22 mouse cellular contexts compared by ENCODE assay signal in genomic region chr11:117586063-117586462, GRCm38 (mm10).
DNase-seq lines count a peak whose midpoint lies in the region; ATAC-seq and TF ChIP-seq lines count a peak whose summit lies in the region.
"Had no signal": no experiment of that assay in that cellular context is flagged by ENCODE, and none has a peak within 500 bp of the region (broad histone marks: within the 10 kb centered on the region; RNA-seq: fewer than 3 reads in every experiment).

No protein-coding gene starts in this region.

- 13% methylated on average over 4 of the region's 4 CpGs for WGBS in embryonic facial prominence, embryonic 14.5 days

- H3K27me3 ChIP-seq in embryonic facial prominence, embryonic 14.5 days (replicated peaks; ENCODE audit: control insufficient read depth, insufficient read depth, low read length), result no peaks in the 10 kb centered on the region
- H3K27me3 ChIP-seq: neural tube, embryonic 12.5 days had no signal

- peak; percentile 60; the same call in 1 of the 2 replicates for ATAC-seq in embryonic facial prominence, embryonic 14.5 days (ENCODE audit: low read depth)
- ATAC-seq: activated CD4-positive, CD25-positive, alpha-beta regulatory T cell, adult 4 months; CD4-positive, CD25-positive, alpha-beta regulatory T cell, adult 4 months; liver, postnatal 0 days had no signal

- peaks cover 7% of the 10 kb centered on the region; the same call in 1 of the 2 replicates for H3K4me1 ChIP-seq in embryonic facial prominence, embryonic 14.5 days (ENCODE audit: control insufficient read depth, insufficient read depth, low read length)
- H3K4me1 ChIP-seq: neural tube, embryonic 12.5 days had no signal

- peak; percentile 56 for DNase-seq in embryo, embryonic 10 days (ENCODE audit: low spot score)
- DNase-seq in embryo, embryonic 9.5 days (ENCODE audit: extremely low spot score), result no peak
- DNase-seq in layer of hippocampus, adult 2 months (ENCODE audit: low spot score in 2 of 2), result no peak
- DNase-seq in layer of hippocampus, adult 18-20 months (ENCODE audit: low spot score in 2 of 2), result no peak
- DNase-seq in R1 (ENCODE audit: low read depth, low spot score), result peak; percentile 95
- DNase-seq in embryonic facial prominence, embryonic 14.5 days (ENCODE audit: low spot score), result peak; percentile 71
- no peak for DNase-seq in spleen, adult 18-20 months
- no peak for DNase-seq in frontal cortex, postnatal 10 days (ENCODE audit: low spot score in 2 of 2)
- DNase-seq: adrenal gland, postnatal 14 days; cerebellum, adult 2 months; heart, postnatal 36 days; kidney, adult 9 months; kidney, postnatal 36 days; liver; liver, postnatal 0 days; lung, postnatal 14 days; right cerebral cortex, postnatal 14 days; thymus, postnatal 14 days had no signal

- no peak overlapping the region for H3K4me2 ChIP-seq in embryonic facial prominence, embryonic 14.5 days (ENCODE audit: low read depth, low read length)
- H3K4me2 ChIP-seq: heart, embryonic 11.5 days; neural tube, embryonic 12.5 days had no signal

- TF ChIP-seq CTCF in layer of hippocampus, adult 2 months (conservative IDR thresholded peaks at IDR 0.05), result no peak

- no peak overlapping the region for H3K4me3 ChIP-seq in layer of hippocampus, adult 2 months
- H3K4me3 ChIP-seq in embryonic facial prominence, embryonic 14.5 days (ENCODE audit: low read depth, low read length), result no peak overlapping the region
- H3K4me3 ChIP-seq: neural tube, embryonic 12.5 days had no signal

- H3K9me3 ChIP-seq in embryonic facial prominence, embryonic 14.5 days (ENCODE audit: control insufficient read depth, low read length), result 0 out of 2 replicates have a peak, but pooled peaks cover 3% of the 10 kb centered on the region
- H3K9me3 ChIP-seq: neural tube, embryonic 12.5 days had no signal

- peak overlapping the region; percentile 28; the same call in 1 of the 2 replicates for H3K27ac ChIP-seq in layer of hippocampus, adult 2 months
- no peak overlapping the region for H3K27ac ChIP-seq in embryonic facial prominence, embryonic 14.5 days (replicated peaks; ENCODE audit: low read depth, low read length)
- H3K27ac ChIP-seq: neural tube, embryonic 12.5 days had no signal

- no peaks in the 10 kb centered on the region for H3K36me3 ChIP-seq in embryonic facial prominence, embryonic 14.5 days (ENCODE audit: control insufficient read depth, insufficient read depth, low read length)
- H3K36me3 ChIP-seq: neural tube, embryonic 12.5 days had no signal

- H3K9ac ChIP-seq in embryonic facial prominence, embryonic 14.5 days (ENCODE audit: low read depth, low read length), result no peak overlapping the region
- H3K9ac ChIP-seq: liver, postnatal 0 days; neural tube, embryonic 12.5 days had no signal

Comparison
In these comparisons a context has a peak if more than half of its experiments do, and no peak if none do; other contexts are left out.
1. DNase-seq: peak in embryo, embryonic 10 days (single experiment), R1 (single experiment) and embryonic facial prominence, embryonic 14.5 days (single experiment); none in embryo, embryonic 9.5 days (single experiment), layer of hippocampus, adult 2 months (0 of 2), layer of hippocampus, adult 18-20 months (0 of 2), spleen, adult 18-20 months (0 of 2) and frontal cortex, postnatal 10 days (0 of 2).